Mouse (Mus musculus): ENCODE measurements at regions not wholly inside any gene's neighbourhood (a gene's known extent, or its start where the extent isn't known, plus 50 kb on each side); places are given as distances from the start of the nearest gene placed in this dataset.
A peak's percentile ranks its signal among the peaks of the same experiment; 100 is the strongest.

DNA sequence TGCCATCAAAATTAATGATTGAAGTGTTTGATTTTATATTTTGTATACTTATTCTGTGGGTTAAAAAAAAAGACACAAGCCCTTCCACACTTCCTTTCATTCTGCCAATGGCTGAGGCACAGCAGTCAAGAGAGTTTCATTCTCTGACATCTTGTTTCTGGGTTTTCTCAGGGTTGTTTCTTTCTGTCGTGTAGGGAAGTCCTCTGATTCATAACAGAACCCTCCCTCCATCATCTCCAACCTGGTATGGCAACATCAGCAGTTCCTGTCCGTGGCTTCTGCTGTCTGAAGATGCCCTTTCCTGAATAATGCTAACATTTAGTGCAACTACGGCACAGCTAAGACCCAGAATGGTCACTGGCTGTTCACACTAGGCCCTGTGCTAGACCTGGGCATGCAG is 167.3 kb downstream of the Hs3st3b1 start:
- no peak for DNase-seq (ENCODE audit: low read depth, low spot score)

DNA sequence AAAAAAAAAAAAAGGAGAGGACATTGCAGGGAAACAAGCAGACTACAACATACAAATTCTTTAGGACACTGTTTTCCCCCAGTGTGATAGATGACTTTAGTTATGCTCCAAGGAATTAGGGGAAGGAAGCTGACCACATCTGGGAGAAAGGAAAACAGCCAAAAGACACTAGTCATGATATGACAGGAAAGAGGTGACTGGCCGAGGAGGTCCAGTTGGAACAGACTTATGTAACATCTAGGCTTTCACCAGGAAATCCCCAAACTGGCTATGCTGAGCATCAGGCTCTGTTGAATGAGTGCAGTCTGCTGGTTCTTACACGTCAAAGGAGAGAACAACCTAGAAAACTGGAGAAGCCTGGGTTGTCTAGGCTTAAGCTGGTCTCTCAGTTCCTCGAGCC is 163.8 kb downstream of the Hs3st3b1 start:
- no peak for DNase-seq (ENCODE audit: low read depth, low spot score)

DNA sequence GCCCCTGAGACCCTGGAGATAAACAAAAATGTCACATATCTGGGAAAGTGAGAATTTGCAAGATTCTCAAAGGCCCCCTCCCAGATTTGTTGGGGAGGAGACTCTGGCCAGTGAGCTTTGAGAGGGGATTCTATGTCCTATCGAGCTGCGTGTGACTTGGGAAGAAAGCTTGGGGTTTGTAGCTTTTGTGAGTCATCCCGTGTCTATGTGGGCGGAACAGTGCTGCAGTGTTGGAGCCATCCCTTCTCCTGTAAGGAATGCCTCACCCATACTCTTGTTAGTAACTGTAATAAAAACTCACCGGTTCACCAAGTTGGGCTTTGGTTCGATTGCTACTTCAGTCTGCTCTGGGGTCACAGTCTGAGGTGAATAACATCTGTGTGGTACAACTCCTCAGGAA is 160.5 kb downstream of the Hs3st3b1 start:
- peak; percentile 27 for DNase-seq (ENCODE audit: low read depth, low spot score)

DNA sequence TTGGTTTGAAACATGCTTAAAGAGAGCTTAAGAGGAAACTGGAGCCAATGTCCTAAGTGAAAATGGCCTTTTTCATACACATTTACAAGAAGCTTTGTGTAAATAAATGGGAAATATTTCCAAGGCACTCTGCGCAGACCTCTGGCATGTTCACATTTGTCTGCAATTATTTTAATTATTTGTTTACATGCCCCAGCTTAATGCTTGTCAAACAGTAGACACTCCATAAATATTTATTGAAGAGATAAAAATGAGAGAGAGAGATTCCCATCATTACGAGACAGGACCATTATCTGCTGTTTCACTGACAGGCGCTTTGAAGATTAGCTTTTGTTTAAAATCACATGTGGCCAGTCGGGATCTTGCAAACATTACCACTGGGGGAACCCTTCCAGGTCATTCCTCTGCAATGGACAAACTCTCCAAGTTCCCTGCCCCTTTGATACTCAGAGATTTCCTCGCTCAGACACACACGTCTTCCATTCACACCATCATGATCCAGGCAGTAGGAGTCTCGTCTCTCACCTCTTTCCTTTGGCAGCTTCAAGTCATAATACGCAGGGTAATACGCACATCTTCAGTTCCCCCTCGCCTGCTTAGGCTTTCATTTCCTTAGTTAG is 154.3 kb downstream of the Hs3st3b1 start:
- no peak for DNase-seq (ENCODE audit: low read depth, low spot score)

DNA sequence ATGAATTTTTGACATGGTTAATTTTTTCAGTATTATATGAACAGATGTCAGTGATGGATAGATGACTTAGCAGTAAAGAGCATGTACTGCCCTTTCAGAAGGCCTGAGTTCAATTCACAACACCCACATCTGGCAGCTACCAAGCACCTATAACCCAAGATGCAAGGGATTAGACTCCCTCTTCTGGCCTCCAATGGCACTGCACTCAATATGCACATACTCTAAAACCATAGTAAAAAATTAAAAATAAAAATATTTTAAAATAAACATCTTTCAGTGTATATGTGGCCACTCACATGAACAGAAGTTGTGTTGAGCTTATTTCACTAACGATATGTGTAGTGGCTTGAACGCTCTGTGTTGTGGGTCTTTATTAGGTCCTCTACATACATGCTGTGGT is 152.4 kb downstream of the Hs3st3b1 start:
- DNase-seq (ENCODE audit: low read depth, low spot score): no peak

DNA sequence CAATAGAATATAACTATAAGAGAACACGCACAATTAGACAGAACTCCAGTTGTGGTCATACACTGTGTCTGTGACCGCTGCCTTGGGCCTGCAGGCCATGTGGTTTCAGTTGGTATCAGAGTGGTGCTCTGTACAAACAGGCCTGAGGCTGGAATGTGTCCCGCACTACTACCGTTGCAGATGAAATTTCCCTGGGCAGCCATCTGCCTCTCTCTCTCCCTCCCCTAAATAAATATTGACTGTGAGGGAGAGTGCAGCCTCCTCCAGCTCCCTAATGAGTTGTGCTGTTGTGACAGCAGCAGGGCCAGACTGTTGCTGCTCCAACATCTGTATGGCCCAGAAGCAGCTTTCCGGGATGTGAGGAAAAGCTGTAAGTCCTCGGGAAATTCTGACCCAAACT is 146.7 kb downstream of the Hs3st3b1 start:
- DNase-seq (ENCODE audit: low read depth, low spot score): no peak

DNA sequence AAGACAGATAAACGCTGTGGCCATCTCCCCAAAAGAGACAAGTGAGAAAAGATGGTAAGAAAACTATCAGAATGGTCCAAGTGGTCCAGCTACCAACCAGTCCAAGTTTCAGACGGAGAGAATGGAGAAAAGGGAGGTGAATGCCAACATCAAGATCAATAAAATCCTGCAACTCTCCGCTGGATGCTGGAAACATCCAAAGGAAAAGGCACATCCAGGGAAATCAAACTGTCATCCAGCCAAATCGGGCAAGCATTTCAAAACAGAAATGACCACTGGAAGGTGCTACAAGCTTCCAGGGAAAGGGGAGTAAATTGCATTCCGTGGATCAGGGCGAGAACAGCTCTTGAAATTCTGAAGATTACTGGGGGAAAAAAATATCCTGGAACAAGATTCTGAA is 142.7 kb downstream of the Hs3st3b1 start:
- no peak for DNase-seq (ENCODE audit: low read depth, low spot score)

DNA sequence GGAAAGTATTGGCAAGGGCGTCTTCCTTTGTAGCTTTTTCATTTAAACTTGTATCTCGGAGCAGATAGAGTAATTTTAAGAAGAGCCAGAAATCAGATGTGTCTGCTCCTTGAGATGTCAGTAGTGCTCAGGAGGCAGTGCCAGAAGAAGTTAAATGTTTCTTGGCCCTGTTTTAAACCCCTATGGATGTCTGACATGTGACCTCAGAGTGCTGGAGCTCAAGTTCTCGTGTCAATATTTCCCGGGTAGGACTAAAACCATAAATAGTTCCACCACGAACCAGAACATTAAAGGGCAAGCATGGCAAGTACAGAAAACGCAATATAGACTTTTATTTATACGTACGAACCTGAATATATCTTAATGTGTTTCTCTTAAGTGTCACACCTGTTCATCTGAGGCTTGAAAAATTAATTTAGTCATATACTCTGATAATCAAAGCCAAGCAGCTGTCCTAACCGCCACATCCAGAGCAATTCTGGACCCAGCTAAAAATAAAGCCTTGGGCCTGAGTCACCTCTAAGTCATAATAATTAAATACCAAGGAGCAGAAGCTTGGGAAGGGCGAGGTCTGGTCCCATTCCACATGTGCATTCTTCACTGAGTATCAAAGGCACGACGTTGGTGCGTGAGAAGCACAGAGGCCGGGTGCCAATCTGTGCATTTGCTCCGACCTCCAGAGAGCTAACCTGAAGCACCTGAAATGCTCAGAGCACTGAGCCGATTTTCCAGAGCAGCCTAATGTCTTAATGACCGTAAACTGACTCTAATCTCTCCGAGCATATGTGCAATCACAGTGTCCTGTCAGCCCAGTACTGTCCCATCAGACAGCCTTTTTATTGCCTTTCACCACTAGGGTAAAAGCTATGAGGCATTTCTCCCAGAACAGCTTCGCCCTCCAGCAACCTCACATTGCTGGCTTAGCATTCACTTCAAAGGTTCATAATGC is 139.8 kb downstream of the Hs3st3b1 start:
- no peak for DNase-seq (ENCODE audit: low read depth, low spot score)

DNA sequence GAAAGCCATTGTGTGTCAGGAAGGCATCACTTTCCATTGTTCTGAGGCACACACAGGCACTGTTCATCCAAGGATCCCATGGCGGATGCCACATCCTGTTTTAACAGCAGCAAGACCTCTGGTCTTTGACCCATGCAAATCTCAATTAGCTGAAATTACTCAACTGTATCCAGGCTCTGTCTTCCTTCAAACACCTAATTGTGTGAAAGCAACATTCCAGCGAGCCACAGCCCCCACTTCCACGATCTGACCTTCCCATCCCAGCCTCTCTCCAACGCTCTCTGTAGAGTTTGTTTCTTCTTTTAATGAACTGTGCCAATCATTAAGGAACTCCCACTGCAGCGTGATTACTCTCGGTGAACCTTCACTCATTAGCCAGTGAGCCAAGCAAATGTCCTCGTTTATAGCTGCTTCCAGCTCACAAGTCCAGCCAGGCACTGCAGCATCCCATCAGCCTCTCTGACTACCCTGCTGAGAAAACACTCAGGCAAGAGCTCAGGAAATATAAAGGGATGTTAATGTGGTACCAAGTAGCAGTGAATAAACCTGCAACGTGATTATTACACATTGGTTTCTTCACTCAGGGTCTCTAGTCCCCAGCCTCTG is 136.7 kb downstream of the Hs3st3b1 start:
- DNase-seq (ENCODE audit: low read depth, low spot score): no peak

DNA sequence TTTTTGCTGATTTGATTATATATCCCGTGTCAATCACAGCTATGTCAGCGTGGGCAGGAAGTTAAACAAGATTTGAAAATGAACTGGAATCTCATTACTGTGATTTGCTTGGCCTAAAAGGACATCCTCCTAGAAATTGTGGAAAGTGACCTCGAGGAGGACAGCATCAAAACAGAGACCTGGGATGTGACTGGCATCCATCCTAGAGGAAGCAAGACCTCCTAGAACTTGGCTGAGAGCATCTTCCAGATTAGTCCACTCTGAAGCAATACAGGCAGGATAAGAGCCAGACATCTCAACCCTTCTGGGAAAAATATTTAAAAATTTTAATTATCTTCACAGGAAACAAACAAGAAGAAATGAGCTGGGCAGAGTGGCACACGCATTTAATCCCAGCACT is 136.1 kb downstream of the Hs3st3b1 start:
- DNase-seq (ENCODE audit: low read depth, low spot score): no peak

DNA sequence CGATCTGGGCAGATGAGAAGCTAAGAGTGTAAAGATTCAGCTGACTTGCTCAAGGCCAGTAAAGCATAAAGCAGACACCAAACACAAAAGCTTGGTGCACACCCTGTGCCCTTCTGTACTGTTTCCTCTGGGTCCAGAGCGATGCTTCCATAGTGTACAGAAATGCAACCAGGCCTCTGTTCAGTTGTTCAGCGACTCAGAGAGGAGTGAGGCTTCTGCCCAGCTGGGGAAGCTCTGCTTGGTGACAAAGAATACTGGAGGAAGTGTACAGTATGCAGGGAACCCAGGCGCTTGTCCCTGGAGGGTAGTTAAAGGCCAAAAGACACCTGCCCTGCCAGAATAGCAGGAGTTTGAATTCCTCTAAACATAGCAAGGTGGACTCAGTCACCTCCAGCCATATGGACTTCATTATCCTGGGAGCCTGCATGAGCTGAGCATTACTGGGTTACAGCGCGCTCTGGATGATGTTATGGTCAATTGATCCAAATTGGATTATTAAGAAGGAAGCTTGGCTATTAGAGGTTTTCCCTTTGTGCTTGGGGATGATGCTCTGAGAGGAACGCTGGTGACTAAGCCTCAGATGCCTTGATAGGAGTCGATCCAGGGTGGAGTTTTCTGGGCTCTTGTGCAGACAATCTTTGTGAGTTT is 132.5 kb downstream of the Hs3st3b1 start:
- DNase-seq (ENCODE audit: low read depth, low spot score): no peak

DNA sequence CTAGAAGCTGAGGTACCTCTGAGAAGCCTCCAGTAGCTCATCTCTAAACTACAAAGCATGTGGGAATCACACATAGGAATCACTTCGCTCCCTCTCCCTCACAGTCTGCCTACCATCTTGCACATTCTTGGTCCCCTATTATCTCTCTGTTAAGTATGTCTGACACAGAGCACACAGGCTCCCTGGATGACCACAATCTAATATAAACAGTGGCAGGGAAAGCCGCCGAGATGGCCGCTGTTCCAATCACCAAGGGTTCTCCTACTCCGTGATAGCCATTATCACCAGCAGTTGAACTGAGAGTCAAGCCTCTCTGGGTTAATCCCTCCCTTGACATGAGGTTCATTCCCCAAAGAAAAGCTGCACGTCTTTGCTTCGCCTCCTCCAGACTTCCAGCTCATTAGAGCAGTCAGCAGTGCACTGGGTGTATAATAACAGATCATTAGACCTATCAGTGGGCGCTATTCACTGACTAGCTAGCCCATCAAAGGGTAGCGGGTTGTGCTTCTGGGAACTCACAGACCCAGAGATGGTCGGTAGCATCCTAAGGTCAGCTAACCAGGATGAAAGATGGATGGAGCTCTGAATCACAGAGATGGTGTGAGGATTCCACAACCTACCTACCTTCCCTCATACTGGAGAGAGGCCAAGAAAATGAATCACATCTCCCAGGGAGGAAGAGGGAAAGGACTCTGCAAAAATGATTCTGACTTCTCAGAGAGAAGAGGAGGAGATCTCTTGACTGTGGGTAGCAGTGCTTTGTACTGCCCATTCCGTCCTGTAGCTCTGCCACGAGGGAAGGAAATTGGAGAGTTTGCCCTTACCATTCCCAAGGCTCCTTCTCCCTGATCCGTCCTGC is 130.9 kb downstream of the Hs3st3b1 start:
- DNase-seq (ENCODE audit: low read depth, low spot score): peak; percentile 22

DNA sequence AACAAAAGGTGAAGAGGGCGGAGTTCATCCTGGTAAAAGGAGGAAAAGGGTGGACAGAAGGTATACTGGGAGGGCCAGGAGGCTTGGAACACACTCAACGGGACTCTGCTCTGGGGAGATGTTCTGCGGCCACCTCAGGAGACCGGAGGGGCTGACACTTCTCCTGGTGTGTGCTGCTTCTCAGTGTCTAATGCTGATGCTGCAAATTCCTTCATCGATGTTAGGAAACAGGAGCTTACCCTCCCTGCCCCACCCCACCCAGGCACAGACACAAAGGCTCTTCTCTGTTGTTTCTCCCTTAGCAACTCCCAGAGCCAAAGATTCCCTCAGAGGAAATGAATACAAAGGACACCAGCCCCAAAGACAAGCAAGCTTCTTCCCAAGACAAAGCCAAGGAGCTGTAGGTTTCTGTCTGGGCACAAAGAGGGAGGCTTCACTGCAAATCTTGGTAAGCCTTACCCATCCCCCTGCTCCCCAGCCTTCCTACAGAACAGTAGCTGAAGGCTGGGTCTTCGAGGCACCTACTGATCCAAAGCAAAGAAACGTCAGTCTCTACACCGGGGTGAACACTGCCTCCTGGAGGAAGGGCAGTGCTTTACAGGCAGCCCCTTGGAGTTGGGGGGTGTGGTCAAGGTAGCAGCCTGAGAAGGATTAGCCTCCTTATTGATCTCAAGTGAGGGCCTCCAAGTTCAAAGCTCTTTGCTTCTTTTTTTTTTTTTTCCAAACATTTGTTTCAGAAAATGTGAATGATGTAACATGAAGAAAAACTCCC is 128.2 kb downstream of the Hs3st3b1 start:
- no peak for DNase-seq (ENCODE audit: low read depth, low spot score)

DNA sequence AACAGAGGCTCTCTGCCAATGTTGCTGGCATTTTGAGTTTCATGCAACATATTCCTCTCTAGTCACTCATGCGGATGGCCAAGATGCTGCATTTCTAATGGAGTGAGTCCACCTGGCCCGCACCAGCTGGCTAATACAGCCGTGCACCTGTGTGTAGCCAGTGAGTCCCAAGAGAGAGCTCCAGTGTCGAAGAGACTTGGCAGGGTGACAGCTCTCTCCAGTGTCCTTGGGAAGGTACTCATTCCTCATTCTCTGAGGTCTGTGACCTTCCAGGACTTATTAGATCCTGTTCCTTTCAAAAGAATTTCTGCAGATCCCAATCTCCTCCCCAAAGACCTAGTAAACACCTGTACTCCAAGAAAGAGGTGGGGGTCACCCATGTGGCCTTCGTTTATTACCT is 109.9 kb downstream of the Hs3st3b1 start:
- no peak for DNase-seq (ENCODE audit: low read depth, low spot score)

DNA sequence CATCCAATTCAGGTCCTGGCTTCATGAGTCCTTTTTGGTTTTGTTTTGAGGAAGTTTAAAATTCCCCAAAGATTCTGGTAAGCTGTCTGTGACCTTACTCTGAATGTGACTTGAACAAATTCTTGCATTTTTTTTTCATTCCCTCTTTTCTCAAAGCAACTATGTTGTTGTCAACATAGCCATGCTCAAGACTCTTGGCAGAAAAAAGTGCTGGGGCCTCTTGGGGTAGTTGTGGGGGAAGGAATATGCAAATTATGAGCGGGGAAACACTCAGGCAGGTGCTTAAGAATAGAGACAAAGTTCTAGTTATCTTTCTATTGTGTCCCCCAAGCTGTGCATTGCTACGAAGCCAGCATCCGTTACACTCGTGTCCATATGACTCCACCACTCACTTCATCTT is 99.2 kb downstream of the Hs3st3b1 start:
- DNase-seq (ENCODE audit: low read depth, low spot score): no peak

DNA sequence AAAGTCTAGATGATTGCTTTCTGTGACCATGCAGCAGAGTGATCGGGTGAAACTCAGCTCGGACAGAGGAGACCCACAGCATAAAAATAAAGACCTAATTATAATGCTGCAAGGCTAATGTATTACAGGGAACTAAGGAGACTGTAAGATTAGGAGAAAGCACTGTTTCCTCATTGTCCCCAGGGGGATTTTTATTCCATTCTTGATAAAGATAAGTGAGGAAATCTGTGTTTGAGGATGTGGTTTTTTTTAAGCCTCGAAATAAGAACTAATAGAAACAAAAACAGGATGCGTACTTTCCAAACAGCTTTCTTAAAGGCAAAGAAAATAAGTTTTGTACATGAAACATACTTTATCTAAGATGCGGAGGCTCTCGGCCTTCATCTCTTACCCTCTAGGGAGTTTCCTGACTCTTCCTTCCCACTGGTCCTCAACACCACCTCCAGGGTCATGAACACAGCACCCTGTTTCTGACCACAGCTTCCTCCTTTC is 94.8 kb downstream of the Hs3st3b1 start:
- DNase-seq (ENCODE audit: low read depth, low spot score): no peak

DNA sequence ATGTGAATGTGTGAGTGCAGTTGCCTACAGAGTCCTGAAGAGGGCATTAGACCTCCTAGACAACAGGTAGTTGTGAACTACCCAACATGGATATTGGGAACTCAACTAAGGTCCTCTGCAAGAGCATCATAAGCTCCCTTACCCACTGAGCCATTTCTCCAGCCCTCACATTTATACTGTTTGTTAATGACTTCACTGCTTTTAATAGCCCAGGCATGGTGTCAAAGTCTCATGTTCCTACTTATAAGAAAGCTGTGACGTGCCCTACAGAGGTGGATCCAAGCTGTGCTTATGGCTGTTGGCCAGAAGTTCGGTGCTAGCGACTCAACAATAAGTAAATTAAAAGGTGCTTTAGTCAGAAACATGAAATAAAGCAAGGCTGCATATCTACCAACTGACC is 88.6 kb downstream of the Hs3st3b1 start:
- no peak for DNase-seq (ENCODE audit: low read depth, low spot score)

DNA sequence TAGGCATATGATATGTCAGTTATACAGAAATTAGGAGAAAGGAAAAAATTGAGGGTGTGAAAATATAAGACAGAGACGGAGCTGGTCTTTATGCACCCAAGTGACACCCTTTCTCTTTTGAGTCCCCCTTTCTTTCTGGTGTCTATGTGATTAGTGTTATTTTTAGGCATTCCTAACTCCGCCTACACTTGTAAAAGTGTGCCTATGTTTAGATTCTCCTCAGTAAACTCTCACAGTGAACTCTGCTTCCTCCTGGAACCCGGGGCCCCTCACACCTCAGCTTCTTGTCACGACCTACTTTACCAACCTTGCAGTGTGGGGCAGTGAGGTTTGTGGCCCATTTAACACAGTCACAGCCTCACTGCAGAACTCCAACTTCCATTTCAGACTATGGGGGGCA is 88.0 kb downstream of the Hs3st3b1 start:
- DNase-seq (ENCODE audit: low read depth, low spot score): no peak

DNA sequence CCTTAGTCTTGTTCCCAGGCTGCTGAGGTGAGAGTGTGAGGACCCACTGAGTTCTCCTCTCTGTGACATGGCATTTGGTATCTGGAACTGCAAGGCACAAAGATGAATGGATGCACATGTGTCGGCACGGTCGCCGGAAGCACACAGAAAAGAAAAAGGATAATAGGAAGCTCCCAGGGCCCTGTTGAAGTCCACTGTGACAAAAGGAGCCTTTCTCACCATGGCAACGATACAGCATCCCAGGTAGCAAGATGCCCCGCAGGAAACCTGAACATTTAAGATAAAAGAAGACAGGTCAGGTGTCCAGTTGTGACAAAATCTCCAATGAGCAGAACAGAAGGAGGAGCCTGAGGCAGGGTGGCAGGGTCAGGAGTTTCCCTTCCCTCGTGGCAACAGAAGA is 87.5 kb downstream of the Hs3st3b1 start:
- no peak for DNase-seq (ENCODE audit: low read depth, low spot score)
